Mouse (Mus musculus): ENCODE data around the gene Zc3h13. TPM values are rescaled to one million over a fixed set of nuclear protein-coding genes. Genes with fewer than 3 reads are reported as not detected.

Gene Zc3h13
- polyA plus RNA-seq, 1 experiment from 2014 or later = 38.5 TPM

DNA sequence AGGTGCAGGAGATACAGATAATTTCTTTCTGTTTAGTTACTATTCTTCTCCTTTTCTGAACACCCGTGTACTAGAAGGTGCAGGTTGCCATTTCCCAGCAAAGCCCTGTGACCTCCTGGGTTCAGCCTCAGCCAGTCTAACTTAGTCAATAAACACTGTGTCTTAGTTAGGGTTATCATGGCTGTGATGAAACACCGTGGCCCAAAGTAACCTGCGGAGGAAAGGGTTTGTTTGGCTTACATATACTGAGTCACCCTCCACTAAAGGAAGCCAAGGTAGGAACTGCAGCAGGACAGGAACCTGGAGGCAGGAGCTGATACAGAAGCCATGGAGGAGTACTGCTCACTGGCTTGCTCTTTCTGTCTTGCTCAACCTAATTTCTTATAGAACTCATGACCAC lies 33.7 kb upstream of the Zc3h13 start:
- no peaks in the 10 kb centered on the region for H3K4me1 ChIP-seq (ENCODE audit: control insufficient read depth, insufficient read depth, low read depth, low read length)
- no peaks in the 10 kb centered on the region for H3K27me3 ChIP-seq (replicated peaks; ENCODE audit: control insufficient read depth, insufficient read depth, low read length)
- no peak overlapping the region for H3K9ac ChIP-seq (ENCODE audit: low read depth, low read length)
- no peak overlapping the region for H3K4me3 ChIP-seq (ENCODE audit: low read length)
- no peaks in the 10 kb centered on the region for H3K9me3 ChIP-seq (ENCODE audit: control insufficient read depth, low read length)
- ATAC-seq = no peak
- H3K4me2 ChIP-seq (ENCODE audit: low read length) = no peak overlapping the region
- 93% methylated on average over 3 of the region's 3 CpGs for WGBS
- no peak overlapping the region for H3K27ac ChIP-seq (ENCODE audit: low read depth, low read length)
- H3K36me3 ChIP-seq (ENCODE audit: control insufficient read depth, insufficient read depth, low read length) = no peaks in the 10 kb centered on the region

DNA sequence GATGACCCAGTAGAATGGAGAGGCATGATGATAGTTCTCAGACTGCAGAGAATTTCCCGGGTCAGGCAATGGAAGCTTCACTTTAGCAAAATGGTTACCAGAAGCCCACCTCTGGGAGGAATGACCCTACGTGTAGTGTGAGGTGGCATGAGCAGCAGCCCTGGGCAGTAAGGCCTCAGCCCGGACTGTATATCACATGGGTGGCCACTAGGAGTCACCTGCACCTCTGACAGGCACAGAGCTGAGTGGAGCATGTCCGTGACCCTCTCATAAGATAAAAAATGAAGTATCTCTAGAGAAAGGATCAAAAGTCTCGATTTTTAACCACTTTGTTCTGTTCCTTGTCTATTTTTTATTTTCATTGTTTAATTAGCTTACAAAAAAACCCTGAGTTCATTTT lies 27.7 kb upstream of the Zc3h13 start:
- Histone ChIP-seq H3K9ac (ENCODE audit: low read depth, low read length) (no peak overlapping the region), H3K4me3 (ENCODE audit: low read length) (no peak overlapping the region), H3K27ac (ENCODE audit: low read depth, low read length) (no peak overlapping the region), H3K27me3 (replicated peaks; ENCODE audit: control insufficient read depth, insufficient read depth, low read length) (no peaks in the 10 kb centered on the region), H3K36me3 (ENCODE audit: control insufficient read depth, insufficient read depth, low read length) (no peaks in the 10 kb centered on the region), H3K4me2 (ENCODE audit: low read length) (no peak overlapping the region), H3K9me3 (ENCODE audit: control insufficient read depth, low read length) (no peaks in the 10 kb centered on the region), H3K4me1 (ENCODE audit: control insufficient read depth, insufficient read depth, low read depth, low read length) (no peaks in the 10 kb centered on the region)
- 52% methylated on average over 5 of the region's 5 CpGs for WGBS
- no peak for ATAC-seq

DNA sequence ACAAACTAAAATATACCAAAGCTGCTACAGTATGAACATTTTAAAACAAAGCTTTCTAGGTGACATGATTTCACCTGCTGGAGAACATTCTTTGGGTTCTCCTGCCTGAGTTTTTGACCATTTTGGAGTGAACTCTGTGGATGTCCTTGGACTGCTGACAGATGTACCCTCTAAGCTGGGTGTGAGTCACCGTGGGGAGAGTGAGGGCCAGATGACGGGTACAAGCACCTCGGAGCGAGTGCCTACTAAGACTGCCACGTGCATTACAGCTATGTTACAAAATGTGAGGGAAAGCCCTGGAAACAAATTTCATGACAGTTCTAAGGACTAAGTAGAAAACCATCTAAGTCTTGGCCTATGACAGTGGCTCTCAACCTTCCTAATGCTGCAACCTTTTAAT lies 14.6 kb upstream of the Zc3h13 start:
- no peaks in the 10 kb centered on the region for H3K36me3 ChIP-seq (ENCODE audit: control insufficient read depth, insufficient read depth, low read length)
- no peak for ATAC-seq
- 86% methylated on average over 5 of the region's 5 CpGs for WGBS

DNA sequence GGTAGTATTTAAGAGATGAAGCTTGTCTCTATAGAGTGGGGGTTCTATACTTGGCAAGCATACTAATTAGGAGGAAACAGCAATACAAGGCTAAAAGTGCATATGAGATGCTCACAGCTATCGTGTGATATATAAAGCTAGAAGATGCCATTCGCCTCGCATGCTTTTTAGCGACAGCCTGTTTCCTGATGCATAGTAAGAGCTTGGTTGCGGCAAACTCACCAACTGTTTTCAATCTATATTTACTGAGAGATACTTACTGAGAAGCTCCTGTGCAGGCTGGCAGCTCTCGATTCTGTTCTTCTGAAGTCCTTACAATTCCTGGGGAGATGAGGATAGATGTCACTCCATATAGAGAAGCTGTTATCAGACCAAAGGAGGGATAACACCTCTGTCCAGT lies 4.5 kb upstream of the Zc3h13 start:
- no peaks in the 10 kb centered on the region for H3K9me3 ChIP-seq (ENCODE audit: control insufficient read depth, low read length)
- no peak overlapping the region for H3K9ac ChIP-seq (ENCODE audit: low read depth, low read length)
- no peak overlapping the region for H3K4me3 ChIP-seq (ENCODE audit: low read length)
- H3K27ac ChIP-seq (ENCODE audit: low read depth, low read length) = no peak overlapping the region
- no peak overlapping the region for H3K4me2 ChIP-seq (ENCODE audit: low read length)
- no peaks in the 10 kb centered on the region for H3K36me3 ChIP-seq (ENCODE audit: control insufficient read depth, insufficient read depth, low read length)
- WGBS = 85% methylated on average over 6 of the region's 6 CpGs
- peaks cover 3% of the 10 kb centered on the region; the same call in 1 of the 2 replicates for H3K4me1 ChIP-seq (ENCODE audit: control insufficient read depth, insufficient read depth, low read depth, low read length)
- no peaks in the 10 kb centered on the region for H3K27me3 ChIP-seq (replicated peaks; ENCODE audit: control insufficient read depth, insufficient read depth, low read length)
- ATAC-seq = no peak

More for the DNA sequence above, 14.6 kb upstream of the Zc3h13 start:
- Histone ChIP-seq H3K4me1 (ENCODE audit: control insufficient read depth, insufficient read depth, low read depth, low read length) (no peaks in the 10 kb centered on the region), H3K27ac (ENCODE audit: low read depth, low read length) (no peak overlapping the region), H3K9ac (ENCODE audit: low read depth, low read length) (no peak overlapping the region), H3K4me3 (ENCODE audit: low read length) (no peak overlapping the region), H3K4me2 (ENCODE audit: low read length) (no peak overlapping the region), H3K9me3 (ENCODE audit: control insufficient read depth, low read length) (no peaks in the 10 kb centered on the region), H3K27me3 (replicated peaks; ENCODE audit: control insufficient read depth, insufficient read depth, low read length) (no peaks in the 10 kb centered on the region)

DNA sequence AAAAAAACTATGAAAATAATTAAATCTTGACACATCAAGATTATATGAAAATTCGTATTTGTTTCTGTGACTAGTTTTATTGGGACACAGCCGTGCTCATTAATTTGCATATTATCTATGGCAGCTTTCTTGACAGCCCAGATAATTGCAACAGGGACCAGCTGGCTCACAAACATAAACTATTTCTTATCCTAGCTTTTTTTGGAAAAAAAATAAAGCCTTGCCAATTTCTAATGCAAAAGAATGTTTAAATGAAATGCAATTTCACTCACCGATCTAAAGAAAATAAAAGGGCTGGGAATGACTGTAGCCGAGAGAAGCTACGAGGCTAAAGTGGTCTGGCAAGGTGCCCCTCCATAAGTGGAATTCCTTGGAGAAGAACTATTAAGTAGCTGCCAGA lies 3.8 kb upstream of the Zc3h13 start:
- H3K9ac ChIP-seq (ENCODE audit: low read depth, low read length) = no peak overlapping the region
- H3K4me3 ChIP-seq (ENCODE audit: low read length) = no peak overlapping the region
- H3K4me2 ChIP-seq (ENCODE audit: low read length) = no peak overlapping the region
- H3K27me3 ChIP-seq (replicated peaks; ENCODE audit: control insufficient read depth, insufficient read depth, low read length) = no peaks in the 10 kb centered on the region
- H3K9me3 ChIP-seq (ENCODE audit: control insufficient read depth, low read length) = no peaks in the 10 kb centered on the region
- peaks cover 8% of the 10 kb centered on the region for H3K4me1 ChIP-seq (ENCODE audit: control insufficient read depth, insufficient read depth, low read depth, low read length)
- H3K36me3 ChIP-seq (ENCODE audit: control insufficient read depth, insufficient read depth, low read length) = no peaks in the 10 kb centered on the region
- H3K27ac ChIP-seq (ENCODE audit: low read depth, low read length) = no peak overlapping the region
- 57% methylated on average over 5 of the region's 5 CpGs for WGBS
- no peak for ATAC-seq

DNA sequence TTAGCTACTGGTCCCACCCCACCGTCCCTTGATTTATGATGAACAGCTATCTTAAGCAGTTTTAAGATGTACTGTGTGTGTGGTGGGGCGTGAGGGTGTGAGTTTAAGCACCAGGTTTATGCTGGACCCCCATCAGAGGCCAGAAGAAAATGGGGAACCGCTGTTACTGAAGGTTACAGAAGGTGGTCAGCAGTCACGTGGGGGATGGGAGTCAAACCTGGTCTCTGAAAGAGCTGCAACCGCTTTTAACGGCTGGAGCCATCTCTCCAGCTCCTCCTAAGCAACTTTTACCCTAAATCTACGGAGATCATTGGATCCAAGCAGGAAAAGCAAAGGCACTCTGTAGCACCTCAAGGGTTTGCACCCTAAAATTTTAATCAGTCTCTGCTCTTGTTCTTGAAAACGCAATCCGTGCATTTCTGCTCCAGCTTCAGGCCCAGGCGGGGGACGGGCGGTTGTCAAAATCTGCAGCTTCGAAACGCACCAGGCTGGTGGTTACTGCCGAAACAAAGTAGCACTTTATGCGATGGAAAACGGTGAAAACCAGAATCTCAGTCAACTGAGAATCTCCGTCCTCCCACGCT lies 472 bp upstream of the Zc3h13 start:
- peak; percentile 78 for ATAC-seq
- peaks cover 10% of the 10 kb centered on the region for H3K4me1 ChIP-seq (ENCODE audit: control insufficient read depth, insufficient read depth, low read depth, low read length)
- peak overlapping the region; percentile 83 for H3K9ac ChIP-seq (ENCODE audit: low read depth, low read length)
- 6% methylated on average over 19 of the region's 19 CpGs for WGBS
- peak overlapping the region; percentile 89 for H3K4me2 ChIP-seq (ENCODE audit: low read length)
- H3K36me3 ChIP-seq (ENCODE audit: control insufficient read depth, insufficient read depth, low read length) = no peaks in the 10 kb centered on the region
- no peaks in the 10 kb centered on the region for H3K9me3 ChIP-seq (ENCODE audit: control insufficient read depth, low read length)
- H3K27ac ChIP-seq (ENCODE audit: low read depth, low read length) = peak overlapping the region; percentile 81
- peak overlapping the region; percentile 77 for H3K4me3 ChIP-seq (ENCODE audit: low read length)
- H3K27me3 ChIP-seq (replicated peaks; ENCODE audit: control insufficient read depth, insufficient read depth, low read length) = no peaks in the 10 kb centered on the region

DNA sequence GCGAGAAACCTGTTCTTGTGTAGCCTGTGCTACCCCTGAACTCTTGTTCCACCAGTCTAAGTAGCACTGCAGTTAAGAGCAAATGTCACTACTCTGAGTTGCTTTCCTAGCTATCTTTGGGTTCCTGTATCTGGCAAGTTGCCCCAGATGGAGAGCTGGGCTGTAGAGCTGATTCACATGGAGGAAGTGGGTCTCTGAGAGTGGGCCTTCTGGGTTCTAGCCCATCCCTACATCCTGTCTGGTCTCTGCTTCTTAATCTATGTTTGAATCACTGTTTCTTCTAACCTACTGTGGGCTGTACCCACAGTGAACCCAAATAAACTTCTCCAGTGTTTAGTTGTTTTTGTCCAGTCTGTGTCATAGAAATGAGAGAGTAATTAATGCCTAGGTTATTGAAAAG lies 16.9 kb downstream of the Zc3h13 start:
- Histone ChIP-seq H3K27me3 (replicated peaks; ENCODE audit: control insufficient read depth, insufficient read depth, low read length) (no peaks in the 10 kb centered on the region), H3K9me3 (ENCODE audit: control insufficient read depth, low read length) (no peaks in the 10 kb centered on the region), H3K27ac (ENCODE audit: low read depth, low read length) (no peak overlapping the region), H3K36me3 (ENCODE audit: control insufficient read depth, insufficient read depth, low read length) (no peaks in the 10 kb centered on the region), H3K9ac (ENCODE audit: low read depth, low read length) (no peak overlapping the region), H3K4me3 (ENCODE audit: low read length) (no peak overlapping the region), H3K4me1 (ENCODE audit: control insufficient read depth, insufficient read depth, low read depth, low read length) (no peaks in the 10 kb centered on the region), H3K4me2 (ENCODE audit: low read length) (no peak overlapping the region)
- 88% methylated on average over 1 of the region's 1 CpGs for WGBS
- no peak for ATAC-seq

DNA sequence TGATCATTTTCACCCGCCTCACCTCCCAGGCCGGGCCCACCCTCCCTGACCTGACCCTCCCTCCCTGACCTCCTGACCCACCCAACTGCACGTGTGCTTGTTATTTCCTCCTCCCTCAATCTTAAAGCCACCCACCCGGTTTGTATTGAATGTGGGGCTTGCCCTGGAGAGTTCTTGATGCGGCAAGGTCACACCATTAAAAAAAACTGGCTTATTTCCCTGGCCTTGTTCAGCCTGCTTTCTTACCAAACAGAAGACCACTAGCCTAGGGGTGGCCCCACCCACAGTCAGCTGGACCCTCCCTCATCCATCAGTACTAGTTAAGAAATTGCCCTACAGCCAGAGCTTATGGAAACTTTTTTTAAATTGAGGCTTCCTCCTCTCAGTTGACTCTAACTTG lies 19.6 kb downstream of the Zc3h13 start:
- no peak for ATAC-seq
- Histone ChIP-seq H3K27ac (ENCODE audit: low read depth, low read length) (no peak overlapping the region), H3K9ac (ENCODE audit: low read depth, low read length) (no peak overlapping the region), H3K9me3 (ENCODE audit: control insufficient read depth, low read length) (no peaks in the 10 kb centered on the region), H3K36me3 (ENCODE audit: control insufficient read depth, insufficient read depth, low read length) (no peaks in the 10 kb centered on the region), H3K4me2 (ENCODE audit: low read length) (no peak overlapping the region), H3K4me1 (ENCODE audit: control insufficient read depth, insufficient read depth, low read depth, low read length) (no peaks in the 10 kb centered on the region), H3K4me3 (ENCODE audit: low read length) (no peak overlapping the region), H3K27me3 (replicated peaks; ENCODE audit: control insufficient read depth, insufficient read depth, low read length) (no peaks in the 10 kb centered on the region)
- 37% methylated on average over 5 of the region's 5 CpGs for WGBS

DNA sequence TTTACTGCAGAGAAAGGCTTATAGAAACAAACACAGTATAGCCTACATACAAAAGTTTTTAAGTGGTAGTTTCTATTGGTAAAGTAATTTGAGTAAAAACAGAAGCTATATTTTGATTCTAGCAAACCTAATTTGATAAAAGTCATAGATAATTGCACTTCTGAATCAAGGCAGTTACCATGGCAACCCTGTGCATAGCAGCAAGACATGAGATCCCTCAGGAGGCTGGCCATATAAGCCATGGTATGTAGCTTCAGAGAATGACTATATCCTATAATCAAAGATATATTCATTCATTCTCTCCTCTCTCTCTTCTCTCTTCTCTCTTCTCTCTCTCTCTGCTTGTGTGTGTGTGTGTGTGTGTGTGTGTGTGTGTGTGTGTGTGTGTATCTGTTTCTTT lies 23.7 kb downstream of the Zc3h13 start:
- Histone ChIP-seq H3K9me3 (ENCODE audit: control insufficient read depth, low read length) (no peaks in the 10 kb centered on the region), H3K27me3 (replicated peaks; ENCODE audit: control insufficient read depth, insufficient read depth, low read length) (no peaks in the 10 kb centered on the region), H3K4me2 (ENCODE audit: low read length) (no peak overlapping the region), H3K9ac (ENCODE audit: low read depth, low read length) (no peak overlapping the region), H3K4me3 (ENCODE audit: low read length) (no peak overlapping the region), H3K36me3 (ENCODE audit: control insufficient read depth, insufficient read depth, low read length) (no peaks in the 10 kb centered on the region), H3K27ac (ENCODE audit: low read depth, low read length) (no peak overlapping the region), H3K4me1 (ENCODE audit: control insufficient read depth, insufficient read depth, low read depth, low read length) (no peaks in the 10 kb centered on the region)
- no peak for ATAC-seq
